Mouse (Mus musculus) Muller cell, postnatal 12 days (primary cell): ENCODE measurements around the gene Gabpa.

Experiments used
- DNase-seq: peaks from one replicate; pipeline ENCODE4 v3.0.0-alpha.2; 2015; ENCODE audit errors: inconsistent ontology term

The Gabpa gene

GRCm38 (mm10) chr16:84834745-84835440 is at the start of gene Gabpa:
Gabpa (plus strand) TSS chr16:84834925.
- DNase-seq: peak; percentile 97

DNA sequence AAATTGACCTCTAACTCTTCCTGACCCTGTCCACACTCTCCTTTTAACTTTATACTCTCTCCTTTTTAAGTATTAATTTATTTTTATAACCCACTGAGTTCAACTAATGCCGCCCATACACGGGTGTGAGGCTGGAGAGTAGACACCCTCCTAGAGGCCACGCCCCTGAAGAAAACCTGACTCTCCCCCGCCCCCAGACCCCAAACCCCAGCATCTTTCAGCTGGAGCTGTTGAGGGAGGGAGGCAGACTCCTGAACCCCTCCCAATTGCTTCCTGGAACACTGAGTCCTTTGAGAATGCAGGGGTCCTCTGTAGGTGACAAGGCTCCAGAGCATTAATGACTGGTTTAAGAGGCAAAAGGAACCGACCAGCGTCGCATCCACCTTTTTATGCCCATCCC is 49.8 kb upstream of the Gabpa start:
- no peak for DNase-seq

GRCm38 (mm10) chr16:84790595-84791165 is 44.0 kb upstream of the Gabpa start:
- DNase-seq: peak; percentile 8

GRCm38 (mm10) chr16:84793401-84793800 is 41.3 kb upstream of the Gabpa start:
- no peak for DNase-seq

DNA sequence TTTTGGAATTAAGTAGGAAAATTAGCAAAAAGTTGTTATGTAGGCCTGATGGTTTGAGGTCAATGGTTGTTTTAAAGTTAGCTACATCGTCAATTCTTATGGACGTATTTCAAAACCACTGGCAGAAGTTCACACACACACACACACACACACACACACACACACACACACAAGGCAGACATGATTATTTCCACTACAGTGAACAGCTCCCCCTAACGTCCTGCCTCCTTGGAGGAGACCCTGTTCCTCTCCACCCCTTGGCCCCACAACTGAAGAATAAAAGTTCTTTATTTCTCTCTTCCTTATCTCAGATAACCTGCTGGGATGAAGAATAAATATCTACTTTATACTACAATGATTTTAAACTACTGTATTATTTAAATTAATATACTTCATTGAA is 39.4 kb upstream of the Gabpa start:
- no peak for DNase-seq

DNA sequence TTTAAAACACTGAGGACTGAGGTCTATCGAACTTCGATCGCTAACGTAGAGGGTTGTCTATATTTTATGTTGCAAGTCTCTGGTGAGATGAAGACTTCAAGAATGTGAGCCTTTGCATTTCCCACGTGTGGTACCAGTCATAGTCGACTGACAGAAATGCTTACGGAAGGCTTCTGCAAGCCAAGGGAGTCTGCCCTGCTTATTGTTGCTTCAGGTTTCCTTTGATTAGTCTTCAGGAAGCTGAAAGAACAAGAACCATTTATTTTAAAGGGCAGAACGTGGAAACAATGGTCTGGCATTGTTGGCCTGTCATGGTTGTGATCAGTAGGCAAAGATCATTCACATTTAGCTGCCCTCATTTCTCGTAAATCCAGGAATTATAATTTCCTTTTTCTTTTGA is 38.0 kb upstream of the Gabpa start:
- no peak for DNase-seq

DNA sequence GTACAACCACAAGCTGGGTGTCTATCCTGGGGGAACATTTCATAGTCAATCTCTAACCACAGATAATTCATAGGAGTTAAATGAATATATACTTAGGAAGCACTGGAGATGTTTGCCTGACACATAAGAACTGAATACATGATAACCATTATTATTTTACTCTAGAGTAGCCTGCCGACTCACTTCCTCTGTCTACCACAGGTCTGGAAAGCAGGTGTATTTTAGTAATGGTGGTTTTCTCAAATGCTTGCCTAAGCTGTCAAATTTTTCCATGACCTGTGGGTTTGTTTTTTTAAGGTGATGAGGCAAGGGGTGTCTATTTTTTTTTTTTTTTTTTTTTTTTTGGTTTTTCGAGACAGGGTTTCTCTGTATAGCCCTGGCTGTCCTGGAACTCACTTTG is 34.7 kb upstream of the Gabpa start:
- no peak for DNase-seq

GRCm38 (mm10) chr16:84802217-84802616 is 32.5 kb upstream of the Gabpa start:
- no peak for DNase-seq

GRCm38 (mm10) chr16:84804866-84805265 is 29.9 kb upstream of the Gabpa start:
- DNase-seq: no peak

DNA sequence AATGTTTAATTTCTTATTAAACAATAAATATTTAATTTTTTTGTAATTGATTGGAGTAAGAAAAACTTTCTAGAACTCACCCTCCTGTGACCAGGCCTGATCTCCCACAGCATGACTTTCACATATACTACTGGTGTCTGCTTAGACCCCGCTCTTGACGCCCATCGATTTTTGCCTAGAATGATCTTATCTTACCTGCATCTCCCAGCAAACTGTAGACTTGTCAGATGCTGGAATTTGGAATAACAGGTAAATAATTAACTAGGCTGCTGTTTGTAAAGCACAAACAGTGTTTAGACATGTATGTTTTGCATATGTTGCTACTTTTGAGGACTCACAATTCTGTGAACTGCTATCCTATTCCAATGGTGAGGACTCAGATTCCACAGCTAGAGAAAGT is 28.6 kb upstream of the Gabpa start:
- no peak for DNase-seq

DNA sequence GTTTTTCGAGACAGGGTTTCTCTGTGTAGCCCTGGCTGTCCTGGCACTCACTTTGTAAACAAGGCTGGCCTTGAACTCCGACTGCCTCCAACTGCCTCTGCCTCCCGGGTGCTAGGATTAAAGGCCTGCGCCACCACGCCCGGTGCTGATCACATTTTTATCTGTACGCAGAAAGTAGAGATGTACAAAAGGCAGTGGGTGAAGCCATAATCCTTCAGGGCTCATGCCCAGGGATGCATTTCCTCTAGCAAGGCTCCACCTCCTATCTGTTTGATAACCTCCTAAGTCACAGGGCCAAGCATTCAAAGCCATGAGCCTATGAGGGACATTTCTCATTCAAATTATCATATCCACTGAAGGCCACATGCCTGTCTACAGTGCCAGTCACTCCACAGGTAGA is 26.9 kb upstream of the Gabpa start:
- no peak for DNase-seq

DNA sequence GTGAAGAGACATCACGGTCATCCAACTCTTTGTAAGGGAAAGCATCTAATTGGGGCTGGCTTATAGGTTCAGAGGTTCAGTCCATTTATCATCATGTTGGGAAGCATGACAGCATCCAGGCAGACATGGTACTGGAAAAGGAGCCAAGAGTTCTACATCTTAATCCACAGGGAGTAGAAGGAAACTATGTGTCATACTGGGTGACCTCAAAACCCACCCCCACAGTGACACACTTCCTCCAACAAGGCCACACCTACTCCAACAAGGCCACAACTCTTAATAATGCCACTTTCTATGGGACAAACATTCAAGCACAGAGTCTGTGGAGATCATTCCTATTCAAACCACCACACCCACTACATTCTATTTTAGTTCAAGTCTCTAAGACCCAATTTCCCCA is 24.5 kb upstream of the Gabpa start:
- no peak for DNase-seq

- DNase-seq: no peak
These were observed 20.9 kb upstream of the Gabpa start for GRCm38 (mm10) chr16:84813852-84814251.

- DNase-seq: no peak
These were observed 20.2 kb upstream of the Gabpa start for GRCm38 (mm10) chr16:84814511-84814910.

- DNase-seq: peak; percentile 36
These were observed 17.3 kb upstream of the Gabpa start for GRCm38 (mm10) chr16:84817423-84817822.

DNA sequence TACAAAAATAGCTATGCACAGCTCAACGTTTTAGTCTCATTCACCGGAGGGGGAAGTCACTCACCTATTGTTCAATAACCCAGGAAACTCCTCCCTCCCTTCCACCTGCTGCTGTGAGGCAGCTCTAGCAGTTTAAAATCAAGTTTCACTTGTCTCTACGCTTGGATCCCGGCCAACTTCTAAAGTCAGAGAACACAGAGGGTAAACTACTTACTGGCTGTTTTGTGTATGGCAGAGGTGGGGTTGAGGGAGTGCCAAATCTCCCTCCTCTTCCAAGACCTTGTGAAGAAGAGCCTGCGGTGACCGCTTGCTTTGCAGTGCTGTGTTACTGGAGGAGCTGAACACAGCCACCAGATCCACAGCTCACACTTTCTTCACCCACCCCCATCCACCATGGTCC is 9.7 kb upstream of the Gabpa start:
- DNase-seq: no peak

DNA sequence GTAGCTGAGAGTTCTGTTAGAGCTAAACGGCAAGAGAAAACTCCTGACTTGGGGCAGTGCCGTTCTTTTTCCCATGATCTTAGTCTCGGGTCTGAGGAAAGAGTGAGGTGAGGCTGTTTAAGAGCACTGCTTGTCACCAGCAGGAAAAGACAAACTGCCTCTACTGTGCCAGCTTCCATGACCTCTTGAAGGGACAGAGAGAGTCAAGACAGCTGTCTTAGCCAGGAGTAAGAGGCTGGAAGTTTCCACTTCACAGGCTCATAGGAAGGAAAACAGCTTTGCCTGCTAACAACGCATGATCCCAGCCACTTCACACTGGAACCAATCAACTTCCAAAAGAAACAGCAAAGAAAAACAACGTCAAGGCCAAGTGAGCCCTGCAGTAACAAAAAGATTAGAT is 3.0 kb upstream of the Gabpa start:
- no peak for DNase-seq

DNA sequence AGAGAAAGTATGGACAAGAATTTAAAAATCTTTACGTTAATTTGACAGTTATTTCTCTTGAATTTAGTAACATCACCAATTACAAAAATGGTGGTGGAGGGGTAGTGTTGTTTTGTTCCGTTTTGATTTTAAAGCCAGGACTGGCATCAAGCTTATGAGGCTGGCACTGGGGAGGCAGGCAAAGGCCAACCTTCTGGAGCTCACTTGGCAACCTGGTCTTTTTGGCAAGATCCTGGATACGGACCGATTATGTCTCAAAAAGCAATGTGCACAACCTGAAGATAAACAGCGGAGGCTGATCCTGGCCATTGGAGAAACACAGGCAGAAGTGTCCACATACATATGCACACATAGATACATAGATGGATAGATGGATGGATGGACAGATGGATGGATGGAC is 2.0 kb upstream of the Gabpa start:
- DNase-seq: no peak

DNA sequence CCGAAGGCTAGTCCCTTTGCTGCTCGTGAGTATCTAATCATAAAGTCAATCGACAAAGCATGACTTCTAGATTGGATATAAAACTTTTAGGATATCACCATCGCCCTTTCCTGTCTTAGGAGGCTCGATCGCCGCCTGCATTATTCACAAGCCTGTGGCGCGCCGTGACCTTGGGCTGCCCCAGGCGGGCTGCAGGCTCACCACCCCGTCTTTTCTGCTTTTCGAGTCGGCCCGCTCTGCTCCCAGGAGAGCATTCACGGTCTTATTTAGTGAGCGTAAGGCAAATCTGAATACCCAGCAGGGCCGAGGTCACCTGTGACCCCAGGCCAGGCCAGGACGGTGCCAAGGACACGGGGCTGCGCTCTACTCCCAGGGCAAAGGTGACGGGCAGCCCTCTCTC is 381 bp upstream of the Gabpa start:
- DNase-seq: no peak

DNA sequence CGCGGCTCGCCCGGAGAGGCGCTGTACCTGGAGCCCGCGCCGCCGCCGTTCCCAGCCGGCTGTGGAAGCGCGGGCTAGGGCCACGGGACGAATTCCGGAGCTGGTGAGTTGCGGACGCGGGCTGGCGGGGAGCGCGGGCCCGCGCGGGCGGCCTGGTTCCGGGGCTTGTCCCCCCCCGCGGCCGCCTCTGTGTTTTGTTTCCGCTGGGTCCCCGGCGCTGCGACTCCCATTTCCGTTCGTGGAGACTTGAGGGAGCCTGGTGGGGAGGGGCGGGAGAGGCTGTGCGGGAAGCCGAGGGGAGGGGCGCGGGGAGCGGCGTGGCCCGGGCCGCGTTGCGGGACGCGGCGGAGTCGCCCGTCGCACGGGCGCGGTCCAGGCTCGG is 707 bp downstream of the Gabpa start, which contains the start of gene Atp5j:
Atp5j (minus strand) TSS at position 185 of the 382 bp plus-strand sequence.
- DNase-seq: peak; percentile 92

DNA sequence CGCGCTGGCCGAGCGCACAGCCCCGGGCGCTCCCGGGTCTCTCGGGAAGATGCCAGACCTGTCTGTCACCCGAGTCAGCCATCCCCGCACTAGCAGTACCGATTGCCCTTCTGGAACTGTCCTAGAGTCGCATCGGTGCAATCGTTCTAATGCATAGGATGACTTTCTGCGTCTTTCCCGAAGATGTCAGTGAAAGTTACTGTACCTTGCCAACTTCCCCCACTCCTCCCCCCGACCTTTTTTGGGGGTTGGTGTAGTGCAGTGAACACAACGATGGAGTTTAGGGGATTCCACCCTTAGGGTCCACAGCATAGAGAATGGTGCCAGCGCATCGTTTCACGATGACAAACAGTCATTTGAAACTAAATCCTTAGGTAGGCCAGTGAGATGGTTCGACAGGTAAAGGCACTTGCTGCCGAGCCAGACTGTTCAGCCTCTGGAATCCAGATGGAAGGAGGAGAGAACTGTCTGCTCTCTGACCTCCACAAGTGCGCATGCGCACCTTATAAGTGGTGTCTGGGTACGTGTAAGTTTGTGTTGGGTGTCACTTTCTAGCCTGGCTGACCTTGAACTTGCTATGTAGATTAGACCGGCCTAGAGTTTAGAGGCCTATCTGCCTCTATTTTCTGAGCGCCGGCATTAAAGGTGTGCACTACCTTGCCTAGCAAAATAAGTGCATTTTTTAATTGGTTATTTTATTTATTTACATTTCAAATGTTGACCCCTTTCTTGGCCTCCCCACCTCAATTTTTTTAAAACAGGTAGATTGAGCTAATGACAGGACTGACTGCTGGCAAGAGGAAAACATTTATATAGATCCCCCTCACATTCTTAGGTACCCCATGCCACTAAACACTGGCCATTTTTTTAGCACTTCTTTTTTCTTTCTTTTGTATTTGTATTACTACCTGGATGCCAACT is 1.4 kb downstream of the Gabpa start:
- DNase-seq: peak; percentile 57

GRCm38 (mm10) chr16:84838576-84838975 is 3.9 kb downstream of the Gabpa start:
- DNase-seq: no peak

DNA sequence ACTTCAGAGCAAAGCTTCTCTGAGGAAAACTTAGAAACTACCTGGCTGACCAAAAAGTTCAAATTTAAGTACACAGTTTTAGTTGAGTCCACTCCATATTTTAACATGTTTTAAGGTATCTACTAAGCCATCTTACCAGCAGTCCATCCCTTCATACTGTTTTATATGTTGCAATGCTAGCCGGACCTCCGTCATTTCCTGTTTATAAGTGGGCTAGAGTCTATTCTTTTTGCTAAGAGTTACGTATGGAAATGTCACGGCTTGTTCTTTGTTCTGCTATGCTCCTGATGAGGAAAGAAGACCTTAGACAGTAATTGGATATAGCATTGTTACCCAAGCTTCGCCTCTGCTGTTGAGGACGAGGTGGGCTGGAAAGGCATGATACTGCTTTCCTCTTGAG is 18.8 kb downstream of the Gabpa start:
- no peak for DNase-seq
